Mouse (Mus musculus) liver, postnatal 0 days (tissue): ENCODE measurements around the gene Gm9918.

Experiments used
- CTCF ChIP-seq: sonication (generic); IDR thresholded peaks from 2 replicates; pipeline ENCODE4 v1.5.1; 2016; ENCODE audit warnings: antibody characterized with exemption, low read depth
- EP300 ChIP-seq: IDR thresholded peaks from 2 replicates; pipeline ENCODE4 v1.6.1; 2016; ENCODE audit warnings: antibody characterized with exemption, low read depth, mild to moderate bottlenecking

DNA sequence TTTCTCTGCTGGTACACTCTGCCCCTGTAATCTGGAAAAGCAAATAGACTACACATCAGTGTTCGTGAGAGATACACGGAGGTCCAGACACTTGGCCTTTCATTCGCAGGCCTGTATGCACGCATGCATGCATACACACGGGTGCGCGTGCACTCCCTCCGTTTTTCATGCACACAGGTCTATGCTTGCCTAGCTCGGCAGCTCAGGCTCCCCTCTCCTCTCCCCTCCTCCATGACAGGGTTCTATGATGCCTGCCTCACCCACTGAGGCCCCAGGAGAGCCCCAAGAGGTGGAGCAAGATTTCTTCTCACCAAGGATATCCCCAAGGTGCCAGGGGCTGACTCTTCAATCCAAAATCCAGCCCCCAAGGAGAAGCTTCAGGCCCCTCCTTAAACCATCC lies 20.4 kb upstream of the Gm9918 start:
- TF ChIP-seq CTCF = no peak
- no peak for TF ChIP-seq EP300
